Mouse (Mus musculus): ENCODE data around the gene Rtp4. TPM values are rescaled to one million over a fixed set of nuclear protein-coding genes. Genes with fewer than 3 reads are reported as not detected.

Gene Rtp4
- polyA plus RNA-seq, 1 experiment from 2014 or later, result 6.2 TPM

- H3K9ac ChIP-seq (ENCODE audit: low read length), result no peak overlapping the region
- WGBS, result 88% methylated on average over 4 of the region's 4 CpGs
- ATAC-seq (replicated peaks; ENCODE audit: low FRiP score, low TSS enrichment, low read depth), result no peak
These were observed 27.7 kb downstream of the Rtp4 start for GRCm38 (mm10) chr16:23547783-23548182.

GRCm38 (mm10) chr16:23550346-23550980 is 30.4 kb downstream of the Rtp4 start:
- no peak for DNase-seq (ENCODE audit: low spot score)

More at GRCm38 (mm10) chr16:23547783-23548182, 27.7 kb downstream of the Rtp4 start:
- H3K4me1 ChIP-seq (replicated peaks; ENCODE audit: control insufficient read depth, insufficient read depth, low read length), result 0 out of 2 replicates have a peak, but pooled peaks cover 3% of the 10 kb centered on the region
- H3K9me3 ChIP-seq (ENCODE audit: control insufficient read depth, low read length), result no peaks in the 10 kb centered on the region
- H3K4me3 ChIP-seq (ENCODE audit: low read depth, low read length), result no peak overlapping the region
- no peak overlapping the region for H3K27ac ChIP-seq (ENCODE audit: low read depth)
- no peaks in the 10 kb centered on the region for H3K27me3 ChIP-seq (replicated peaks; ENCODE audit: control insufficient read depth, insufficient read depth, low read length)
- no peak for DNase-seq (ENCODE audit: low spot score)
- H3K4me2 ChIP-seq (ENCODE audit: low read length), result no peak overlapping the region
- no peaks in the 10 kb centered on the region for H3K36me3 ChIP-seq (ENCODE audit: control insufficient read depth, insufficient read depth, low read length)

GRCm38 (mm10) chr16:23550981-23551582 is 31.0 kb downstream of the Rtp4 start:
- no peaks in the 10 kb centered on the region for H3K27me3 ChIP-seq (replicated peaks; ENCODE audit: control insufficient read depth, insufficient read depth, low read length)
- H3K9ac ChIP-seq (ENCODE audit: low read length), result no peak overlapping the region
- no peak overlapping the region for H3K4me3 ChIP-seq (ENCODE audit: low read depth, low read length)
- no peak overlapping the region for H3K4me2 ChIP-seq (ENCODE audit: low read length)
- ATAC-seq (replicated peaks; ENCODE audit: low FRiP score, low TSS enrichment, low read depth) (no peak), DNase-seq (ENCODE audit: low spot score) (no peak)
- H3K36me3 ChIP-seq (ENCODE audit: control insufficient read depth, insufficient read depth, low read length), result no peaks in the 10 kb centered on the region
- no peak overlapping the region for H3K27ac ChIP-seq (ENCODE audit: low read depth)
- H3K9me3 ChIP-seq (ENCODE audit: control insufficient read depth, low read length), result no peaks in the 10 kb centered on the region
- no peaks in the 10 kb centered on the region for H3K4me1 ChIP-seq (replicated peaks; ENCODE audit: control insufficient read depth, insufficient read depth, low read length)
- 85% methylated on average over 18 of the region's 18 CpGs for WGBS

More at GRCm38 (mm10) chr16:23550346-23550980, 30.4 kb downstream of the Rtp4 start:
- ATAC-seq (replicated peaks; ENCODE audit: low FRiP score, low TSS enrichment, low read depth), result no peak
- H3K4me1 ChIP-seq (replicated peaks; ENCODE audit: control insufficient read depth, insufficient read depth, low read length), result no peaks in the 10 kb centered on the region
- H3K4me3 ChIP-seq (ENCODE audit: low read depth, low read length), result no peak overlapping the region
- H3K27ac ChIP-seq (ENCODE audit: low read depth), result no peak overlapping the region
- no peaks in the 10 kb centered on the region for H3K27me3 ChIP-seq (replicated peaks; ENCODE audit: control insufficient read depth, insufficient read depth, low read length)
- WGBS, result 41% methylated on average over 8 of the region's 8 CpGs
- no peaks in the 10 kb centered on the region for H3K36me3 ChIP-seq (ENCODE audit: control insufficient read depth, insufficient read depth, low read length)
- H3K9ac ChIP-seq (ENCODE audit: low read length), result no peak overlapping the region
- no peak overlapping the region for H3K4me2 ChIP-seq (ENCODE audit: low read length)
- H3K9me3 ChIP-seq (ENCODE audit: control insufficient read depth, low read length), result no peaks in the 10 kb centered on the region

- no peak overlapping the region for H3K9ac ChIP-seq (ENCODE audit: low read length)
- H3K27me3 ChIP-seq (replicated peaks; ENCODE audit: control insufficient read depth, insufficient read depth, low read length), result no peaks in the 10 kb centered on the region
- H3K4me3 ChIP-seq (ENCODE audit: low read depth, low read length), result no peak overlapping the region
- H3K27ac ChIP-seq (ENCODE audit: low read depth), result no peak overlapping the region
- H3K9me3 ChIP-seq (ENCODE audit: control insufficient read depth, low read length), result no peaks in the 10 kb centered on the region
- no peak overlapping the region for H3K4me2 ChIP-seq (ENCODE audit: low read length)
- no peaks in the 10 kb centered on the region for H3K4me1 ChIP-seq (replicated peaks; ENCODE audit: control insufficient read depth, insufficient read depth, low read length)
- 78% methylated on average over 5 of the region's 5 CpGs for WGBS
- no peak for DNase-seq (ENCODE audit: low spot score)
- no peaks in the 10 kb centered on the region for H3K36me3 ChIP-seq (ENCODE audit: control insufficient read depth, insufficient read depth, low read length)
- no peak for ATAC-seq (replicated peaks; ENCODE audit: low FRiP score, low TSS enrichment, low read depth)
These were observed 34.6 kb downstream of the Rtp4 start for GRCm38 (mm10) chr16:23554673-23555072.

- H3K4me3 ChIP-seq (ENCODE audit: low read depth, low read length), result no peak overlapping the region
- no peaks in the 10 kb centered on the region for H3K36me3 ChIP-seq (ENCODE audit: control insufficient read depth, insufficient read depth, low read length)
- no peaks in the 10 kb centered on the region for H3K4me1 ChIP-seq (replicated peaks; ENCODE audit: control insufficient read depth, insufficient read depth, low read length)
- DNase-seq (ENCODE audit: low spot score) (no peak), ATAC-seq (replicated peaks; ENCODE audit: low FRiP score, low TSS enrichment, low read depth) (no peak)
- H3K27ac ChIP-seq (ENCODE audit: low read depth), result no peak overlapping the region
- WGBS, result 89% methylated on average over 5 of the region's 5 CpGs
- no peaks in the 10 kb centered on the region for H3K9me3 ChIP-seq (ENCODE audit: control insufficient read depth, low read length)
- H3K27me3 ChIP-seq (replicated peaks; ENCODE audit: control insufficient read depth, insufficient read depth, low read length), result no peaks in the 10 kb centered on the region
- H3K4me2 ChIP-seq (ENCODE audit: low read length), result no peak overlapping the region
- no peak overlapping the region for H3K9ac ChIP-seq (ENCODE audit: low read length)
These were observed 37.1 kb downstream of the Rtp4 start for GRCm38 (mm10) chr16:23557195-23557594.

GRCm38 (mm10) chr16:23557669-23558068 is 37.6 kb downstream of the Rtp4 start:
- H3K4me2 ChIP-seq (ENCODE audit: low read length), result no peak overlapping the region
- H3K36me3 ChIP-seq (ENCODE audit: control insufficient read depth, insufficient read depth, low read length), result no peaks in the 10 kb centered on the region
- H3K27ac ChIP-seq (ENCODE audit: low read depth), result no peak overlapping the region
- no peaks in the 10 kb centered on the region for H3K4me1 ChIP-seq (replicated peaks; ENCODE audit: control insufficient read depth, insufficient read depth, low read length)
- no peak overlapping the region for H3K9ac ChIP-seq (ENCODE audit: low read length)
- H3K9me3 ChIP-seq (ENCODE audit: control insufficient read depth, low read length), result no peaks in the 10 kb centered on the region
- DNase-seq (ENCODE audit: low spot score) (no peak), ATAC-seq (replicated peaks; ENCODE audit: low FRiP score, low TSS enrichment, low read depth) (no peak)
- no peaks in the 10 kb centered on the region for H3K27me3 ChIP-seq (replicated peaks; ENCODE audit: control insufficient read depth, insufficient read depth, low read length)
- no peak overlapping the region for H3K4me3 ChIP-seq (ENCODE audit: low read depth, low read length)
- WGBS, result 78% methylated on average over 2 of the region's 2 CpGs

- ATAC-seq (replicated peaks; ENCODE audit: low FRiP score, low TSS enrichment, low read depth), result no peak
- H3K4me2 ChIP-seq (ENCODE audit: low read length), result no peak overlapping the region
- no peak overlapping the region for H3K27ac ChIP-seq (ENCODE audit: low read depth)
- H3K4me1 ChIP-seq (replicated peaks; ENCODE audit: control insufficient read depth, insufficient read depth, low read length), result no peaks in the 10 kb centered on the region
- H3K9ac ChIP-seq (ENCODE audit: low read length), result no peak overlapping the region
- 30% methylated on average over 4 of the region's 4 CpGs for WGBS
- no peak overlapping the region for H3K4me3 ChIP-seq (ENCODE audit: low read depth, low read length)
- no peak for DNase-seq (ENCODE audit: low spot score)
- no peaks in the 10 kb centered on the region for H3K9me3 ChIP-seq (ENCODE audit: control insufficient read depth, low read length)
- no peaks in the 10 kb centered on the region for H3K36me3 ChIP-seq (ENCODE audit: control insufficient read depth, insufficient read depth, low read length)
- no peaks in the 10 kb centered on the region for H3K27me3 ChIP-seq (replicated peaks; ENCODE audit: control insufficient read depth, insufficient read depth, low read length)
These were observed 48.4 kb downstream of the Rtp4 start for GRCm38 (mm10) chr16:23568369-23568958.

- no peaks in the 10 kb centered on the region for H3K27me3 ChIP-seq (replicated peaks; ENCODE audit: control insufficient read depth, insufficient read depth, low read length)
- H3K36me3 ChIP-seq (ENCODE audit: control insufficient read depth, insufficient read depth, low read length), result no peaks in the 10 kb centered on the region
- no peak overlapping the region for H3K27ac ChIP-seq (ENCODE audit: low read depth)
- no peak overlapping the region for H3K4me2 ChIP-seq (ENCODE audit: low read length)
- ATAC-seq (replicated peaks; ENCODE audit: low FRiP score, low TSS enrichment, low read depth) (no peak), DNase-seq (ENCODE audit: low spot score) (no peak)
- no peak overlapping the region for H3K4me3 ChIP-seq (ENCODE audit: low read depth, low read length)
- 75% methylated on average over 2 of the region's 2 CpGs for WGBS
- no peaks in the 10 kb centered on the region for H3K4me1 ChIP-seq (replicated peaks; ENCODE audit: control insufficient read depth, insufficient read depth, low read length)
- H3K9ac ChIP-seq (ENCODE audit: low read length), result no peak overlapping the region
- no peaks in the 10 kb centered on the region for H3K9me3 ChIP-seq (ENCODE audit: control insufficient read depth, low read length)
These were observed 54.5 kb downstream of the Rtp4 start for GRCm38 (mm10) chr16:23574561-23574960.
